Mouse (Mus musculus) layer of hippocampus, adult 2 months (tissue): Measurements from ENCODE around the gene Vegfa. TPM values are rescaled to one million over a fixed set of nuclear protein-coding genes. Genes with fewer than 3 reads are reported as not detected.
"Not testable (repeated sequence)": the region's sequence is repeated elsewhere in the genome, so short reads cannot be mapped to it uniquely, and the experiment has no call there.

Experiments
- DNase-seq, 2 experiments: peaks; one replicate each; pipeline ENCODE4 v3.0.0; 2022; ENCODE audit warnings: low spot score in 2 of 2
- H3K27ac ChIP-seq: fragments of 200-600 bp; 2 replicates; pipeline ENCODE4 v1.8.1; 2022
- H3K4me3 ChIP-seq: fragments of 200-600 bp; 2 replicates; pipeline ENCODE4 v1.8.1; 2022; ENCODE audit warnings: mild to moderate bottlenecking
- CTCF ChIP-seq: fragments of 200-600 bp; conservative IDR thresholded peaks from 2 replicates; pipeline ENCODE4 v1.8.1; 2022; ENCODE audit warnings: antibody characterized with exemption, mild to moderate bottlenecking, moderate library complexity
- total RNA-seq, 2 experiments: library from RNA; stranded (reverse); gene quantifications; 2 replicates each; pipeline ENCODE4 v1.2.3; 2021

The Vegfa gene
- total RNA-seq, 2 experiments from 2014 or later, result 76.3 to 77.9 TPM

DNA sequence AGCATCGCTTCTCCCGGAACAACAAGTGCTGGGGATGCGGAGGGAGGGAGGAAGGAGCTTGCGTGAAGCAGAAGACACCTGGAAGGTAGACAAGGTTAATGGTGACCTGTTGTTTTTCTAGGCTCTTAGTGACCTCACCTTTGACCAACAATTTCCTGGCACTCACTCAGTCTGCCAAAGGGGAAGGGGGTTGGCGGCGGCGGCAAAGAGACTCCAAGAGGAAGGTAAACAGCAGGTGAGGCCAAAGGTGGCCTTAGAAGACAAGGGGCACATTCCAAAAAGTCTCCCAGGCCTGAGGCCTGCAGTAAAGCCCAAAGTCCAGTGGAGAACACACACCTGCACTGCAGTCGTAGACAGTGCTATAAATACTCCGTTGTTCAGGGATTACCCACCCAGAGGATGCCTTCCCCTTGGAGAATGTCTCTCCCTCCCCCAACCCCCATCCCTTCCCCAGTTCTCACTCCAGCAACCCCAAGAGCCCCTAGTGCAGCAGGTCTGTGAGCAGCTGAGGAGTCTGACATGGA, 35.2 kb downstream of the Vegfa start:
- TF ChIP-seq CTCF, result no peak
- H3K4me3 ChIP-seq, result no peak overlapping the region

DNA sequence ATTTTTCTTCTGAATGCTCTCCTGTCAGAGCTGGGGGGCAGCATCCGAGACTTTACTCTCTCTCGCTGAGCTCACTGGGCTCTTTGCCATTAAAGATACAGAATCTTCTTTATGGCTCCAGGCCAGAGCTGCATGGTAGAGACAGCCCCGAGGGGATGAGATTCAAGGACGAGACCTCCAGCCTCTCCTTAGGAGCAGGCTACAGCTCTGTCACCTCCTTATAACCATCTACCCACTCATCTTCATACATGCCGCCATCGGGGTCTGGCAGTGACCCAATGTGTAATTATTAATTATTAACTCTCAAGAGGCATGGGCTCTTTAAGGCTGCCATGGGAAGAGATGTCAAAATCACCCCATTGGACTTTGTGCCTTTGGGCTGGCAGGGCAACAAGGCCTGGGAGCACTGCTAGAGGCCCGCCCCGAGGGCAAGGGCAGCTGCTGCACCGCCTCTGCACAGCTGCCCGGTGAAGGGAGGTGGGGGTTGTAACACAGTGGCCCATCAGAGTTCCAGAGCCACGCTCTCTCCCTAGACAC, 37.8 kb downstream of the Vegfa start:
- no peak for TF ChIP-seq CTCF

More for the DNA sequence above, 35.2 kb downstream of the Vegfa start:
- DNase-seq, result no peak
- no peak overlapping the region for H3K27ac ChIP-seq

DNA sequence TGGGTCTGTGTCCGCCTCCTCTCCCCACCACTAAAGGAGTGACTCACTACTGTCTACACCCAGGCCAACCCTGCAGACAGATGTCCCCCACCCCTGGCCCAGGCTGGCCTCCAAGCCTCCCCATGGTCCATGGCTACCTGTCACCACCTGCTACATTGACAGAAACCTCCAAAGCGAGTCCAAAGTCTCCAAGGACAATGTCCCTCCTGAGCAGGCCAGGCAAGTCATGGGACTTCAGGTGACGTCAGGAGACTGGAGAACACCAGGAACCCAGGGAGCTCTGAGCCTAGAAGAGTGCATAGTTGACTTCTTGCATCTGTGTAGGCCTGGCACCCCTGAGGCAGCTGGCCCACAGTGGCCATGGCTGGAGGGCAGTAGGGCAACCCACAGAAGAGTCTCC, 45.3 kb downstream of the Vegfa start:
- no peak for TF ChIP-seq CTCF
- H3K4me3 ChIP-seq, result no peak overlapping the region
- H3K27ac ChIP-seq, result no peak overlapping the region
- DNase-seq, result no peak

More for the DNA sequence above, 37.8 kb downstream of the Vegfa start:
- Histone ChIP-seq H3K27ac (no peak overlapping the region), H3K4me3 (no peak overlapping the region)
- DNase-seq, result no peak

DNA sequence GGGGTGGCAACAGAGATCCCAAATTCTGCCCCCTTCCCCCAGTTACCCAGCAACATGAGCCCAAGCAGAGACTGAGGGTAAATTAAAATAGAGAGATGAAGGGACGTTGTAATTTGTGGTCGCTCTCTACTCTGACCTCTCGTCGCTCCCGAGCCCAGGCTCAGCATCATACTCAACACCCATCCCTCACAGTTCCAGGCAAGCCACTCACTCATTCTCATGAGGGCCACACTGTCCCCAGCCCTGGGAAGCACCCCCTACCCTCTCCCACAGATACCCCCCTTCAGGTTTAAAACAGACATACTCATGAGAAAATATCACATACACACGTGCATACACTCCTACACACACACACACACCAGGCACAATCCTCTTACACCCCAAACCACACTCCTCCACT, 45.8 kb downstream of the Vegfa start:
- no peak overlapping the region for H3K4me3 ChIP-seq
- no peak overlapping the region for H3K27ac ChIP-seq
- no peak for TF ChIP-seq CTCF
- DNase-seq, result no peak

DNA sequence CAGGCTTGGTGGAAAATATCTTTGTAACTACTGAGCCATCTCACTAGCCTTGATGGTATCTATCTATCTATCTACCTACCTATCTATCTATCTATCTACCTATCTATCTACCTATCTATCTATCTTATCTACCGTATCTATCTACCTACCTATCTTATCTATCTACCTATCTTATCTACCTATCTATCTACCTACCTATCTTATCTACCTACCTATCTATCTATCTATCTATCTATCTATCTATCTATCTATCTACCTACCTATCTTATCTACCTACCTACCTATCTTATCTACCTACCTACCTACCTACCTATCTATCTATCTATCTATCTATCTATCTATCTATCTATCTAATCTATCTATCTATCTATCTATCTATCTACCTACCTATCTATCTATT, 49.0 kb downstream of the Vegfa start:
- H3K4me3 ChIP-seq, H3K27ac ChIP-seq, DNase-seq: not testable (repeated sequence)

DNA sequence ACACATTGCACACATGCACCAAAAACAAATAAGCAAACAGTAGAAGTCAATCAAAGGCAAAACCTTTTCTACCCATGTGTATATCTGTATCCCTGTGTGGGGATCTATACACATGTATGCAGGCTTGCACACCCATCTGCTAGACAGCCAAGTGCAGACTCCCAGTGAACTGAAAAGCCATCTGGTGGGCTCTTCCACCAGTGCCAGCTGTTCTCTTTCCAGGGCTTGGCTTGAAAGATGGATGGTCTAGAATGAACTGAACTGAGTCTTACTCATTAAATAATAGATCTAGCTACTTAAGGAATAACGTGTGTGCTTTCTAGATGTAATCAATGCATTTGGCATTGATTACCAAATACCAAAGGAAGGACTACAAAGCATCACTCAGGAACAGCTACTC, 50.3 kb downstream of the Vegfa start:
- peak in 1 of 2 experiments; percentile 23 for DNase-seq
- Histone ChIP-seq H3K4me3 (no peak overlapping the region), H3K27ac (no peak overlapping the region)
- no peak for TF ChIP-seq CTCF

DNA sequence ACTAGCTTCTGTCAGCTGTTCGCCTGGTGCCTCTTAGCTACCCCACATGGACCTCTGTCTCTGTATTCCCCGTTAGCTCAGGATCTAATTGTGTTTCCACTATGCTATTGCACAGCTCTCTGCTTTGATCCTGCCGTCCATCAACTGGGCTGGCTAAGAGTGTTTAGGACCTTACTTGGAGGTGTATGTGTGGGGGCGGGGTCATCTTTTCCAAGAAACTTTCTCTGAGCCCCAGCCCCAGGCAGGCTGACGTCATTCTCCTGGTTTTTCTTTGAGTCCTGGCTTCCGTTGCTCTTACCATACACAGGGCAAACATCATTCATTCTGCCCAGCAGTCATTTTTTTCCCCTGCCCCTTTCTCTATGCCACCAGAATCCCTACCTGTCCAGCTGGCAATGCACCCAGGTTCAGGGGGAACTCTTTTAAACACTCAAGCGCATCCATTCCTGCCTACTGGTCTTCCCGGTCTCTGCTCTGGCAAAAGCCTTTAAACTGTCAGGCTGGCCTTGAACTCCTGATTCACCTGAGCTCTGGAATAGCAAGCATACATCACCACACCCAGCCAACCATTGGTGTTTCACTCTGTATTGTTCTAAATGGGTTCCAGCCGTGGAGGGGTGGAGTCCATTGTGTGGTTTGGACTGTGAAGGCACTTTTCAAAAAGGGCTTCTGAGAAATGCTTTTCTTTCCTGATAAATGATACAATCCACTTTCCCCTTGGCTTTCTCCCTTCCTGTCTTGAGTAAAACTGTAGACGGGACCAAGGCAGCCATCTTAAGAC, 53.0 kb downstream of the Vegfa start:
- DNase-seq, result no peak
- H3K27ac ChIP-seq, result no peak overlapping the region
- H3K4me3 ChIP-seq, result no peak overlapping the region
- no peak for TF ChIP-seq CTCF

DNA sequence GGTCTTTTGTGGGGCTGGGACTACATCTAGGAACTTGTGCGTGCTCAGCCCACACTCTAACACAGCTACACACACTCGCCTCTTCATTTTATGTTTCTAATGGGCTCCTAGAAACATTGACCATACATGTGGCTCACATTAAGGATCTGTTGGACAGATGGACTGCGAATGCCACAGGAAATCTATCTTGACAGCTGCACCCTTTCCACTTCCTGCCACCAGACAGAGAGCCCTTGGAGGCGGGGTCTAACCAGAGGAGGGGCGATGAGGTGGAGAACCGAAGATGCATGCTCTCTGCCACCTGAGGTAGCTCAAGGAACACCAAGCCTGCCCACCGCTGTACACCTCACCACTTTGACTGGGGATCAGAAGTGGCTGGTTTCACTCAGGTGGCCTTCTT, 57.7 kb downstream of the Vegfa start:
- H3K4me3 ChIP-seq, result no peak overlapping the region

DNA sequence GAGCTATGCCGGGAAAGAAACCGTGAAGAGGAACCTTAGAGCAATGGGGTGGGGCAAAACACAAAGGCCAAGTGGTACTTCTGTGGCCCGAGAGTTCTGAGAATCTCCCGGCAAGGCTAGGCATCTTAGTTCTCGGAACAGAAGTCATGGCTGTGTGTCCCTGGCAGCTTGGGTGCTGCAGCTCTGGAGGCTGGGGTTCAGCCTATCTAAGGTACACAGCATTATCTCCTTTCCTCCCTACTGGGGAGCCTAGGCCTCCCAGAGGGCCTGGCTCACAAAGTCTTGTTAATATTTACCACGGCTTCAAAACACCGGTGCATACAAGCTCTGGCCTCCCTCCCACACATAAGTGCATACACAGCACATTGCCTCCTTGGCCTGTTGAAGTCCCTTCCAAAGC, 59.0 kb downstream of the Vegfa start:
- no peak for TF ChIP-seq CTCF
- Histone ChIP-seq H3K4me3 (no peak overlapping the region), H3K27ac (no peak overlapping the region)
- no peak for DNase-seq

More for the DNA sequence above, 57.7 kb downstream of the Vegfa start:
- TF ChIP-seq CTCF, result no peak
- H3K27ac ChIP-seq, result no peak overlapping the region
- DNase-seq, result no peak

DNA sequence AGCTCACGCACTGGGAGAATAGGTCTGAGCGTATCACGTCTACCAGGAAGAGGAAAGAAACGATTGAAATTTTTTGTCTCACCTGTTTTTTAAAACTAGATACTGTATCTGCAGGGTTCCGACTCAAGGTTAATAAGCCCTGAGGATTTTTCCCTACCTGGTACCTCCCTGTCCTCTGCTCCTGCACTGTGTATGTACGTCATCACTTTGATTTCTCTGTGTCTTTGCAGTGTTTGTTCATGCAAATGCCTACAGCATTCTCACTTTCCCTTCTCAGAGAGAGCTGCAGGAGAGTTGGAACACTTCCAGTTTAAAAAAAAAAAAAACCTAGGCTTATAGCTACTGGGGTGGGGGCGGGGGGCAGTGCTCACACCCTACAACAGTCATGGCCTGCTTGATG, 59.8 kb downstream of the Vegfa start:
- DNase-seq, result no peak
- TF ChIP-seq CTCF, result no peak
- Histone ChIP-seq H3K4me3 (no peak overlapping the region), H3K27ac (no peak overlapping the region)

DNA sequence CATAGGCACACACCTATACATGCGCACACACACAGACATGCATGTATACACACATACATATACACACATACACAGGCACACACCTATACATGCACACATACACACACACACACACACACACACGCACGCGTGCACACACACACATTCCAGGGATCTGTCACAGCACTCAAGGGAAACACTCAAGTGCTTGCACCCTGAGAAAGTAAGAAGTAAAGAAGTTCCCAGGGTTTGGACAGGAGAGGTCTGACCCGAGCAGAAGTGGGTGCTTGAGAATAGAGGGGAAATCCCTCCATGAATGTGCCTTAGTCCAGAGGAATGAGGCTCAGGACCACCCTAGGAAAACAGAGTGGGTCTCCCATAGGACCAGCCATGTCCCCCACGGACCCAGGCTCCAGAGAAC, 60.4 kb downstream of the Vegfa start:
- no peak for TF ChIP-seq CTCF
- Histone ChIP-seq H3K27ac (no peak overlapping the region), H3K4me3 (no peak overlapping the region)
- DNase-seq, result no peak

DNA sequence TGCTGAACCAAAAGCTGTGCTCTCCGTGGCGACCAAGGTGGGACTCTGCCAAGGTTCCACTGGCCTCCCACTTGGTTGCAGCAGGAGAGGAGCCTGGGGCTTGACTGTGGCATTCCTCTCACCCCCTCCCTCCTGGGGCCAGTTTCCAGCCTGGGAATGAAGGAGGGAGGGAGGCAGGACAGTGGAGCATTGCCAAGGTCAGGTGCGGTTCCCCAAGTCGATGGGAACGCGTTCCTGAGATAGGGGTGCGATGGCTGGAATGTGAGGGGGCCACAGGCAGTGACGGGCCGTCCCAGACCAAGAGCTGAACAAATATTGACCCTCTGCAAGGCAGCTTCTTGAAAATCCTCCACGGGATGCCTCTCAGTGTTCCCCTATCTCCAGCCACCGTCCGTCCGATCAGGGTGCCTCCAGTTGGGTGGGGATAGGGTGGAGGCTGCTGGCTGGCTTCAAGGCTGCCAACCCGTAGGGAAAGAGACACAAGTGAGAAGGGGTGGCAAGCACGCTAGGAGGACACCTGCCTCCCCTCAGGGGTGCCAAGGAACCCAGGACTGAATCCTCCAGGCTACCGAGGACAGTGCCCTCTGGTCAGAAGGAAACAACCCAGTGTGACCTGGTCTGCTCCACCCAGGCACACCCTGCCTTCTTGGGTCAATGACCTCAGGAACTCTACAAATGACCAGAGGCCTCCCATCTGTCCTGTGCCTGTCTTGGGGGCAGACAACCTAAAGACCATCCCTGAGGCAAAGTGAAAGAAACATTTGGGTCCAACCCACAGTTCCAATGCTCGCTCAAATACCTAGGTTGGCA, 61.2 kb downstream of the Vegfa start:
- H3K4me3 ChIP-seq, result no peak overlapping the region
- H3K27ac ChIP-seq, result no peak overlapping the region
- DNase-seq, result no peak
- no peak for TF ChIP-seq CTCF

DNA sequence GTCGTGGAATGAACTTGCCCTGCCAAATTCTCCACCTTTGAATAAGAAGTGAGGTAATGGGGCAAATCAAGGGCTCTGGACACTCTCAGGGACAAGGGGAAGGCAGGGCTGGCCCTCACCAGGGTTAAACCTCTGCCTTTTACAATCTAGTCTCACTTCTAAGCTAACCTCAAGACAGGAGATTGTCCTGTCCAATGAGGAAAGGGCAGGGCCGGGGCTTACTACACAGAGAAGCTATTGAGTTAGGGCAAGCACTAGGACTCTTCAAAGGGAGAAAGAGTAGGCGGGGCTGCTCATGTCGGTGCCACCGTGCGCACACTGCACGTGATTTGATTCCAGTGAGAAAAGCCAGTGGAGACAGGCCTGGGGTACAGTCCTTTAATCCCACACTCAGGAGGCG, 62.6 kb downstream of the Vegfa start:
- no peak for TF ChIP-seq CTCF
- Histone ChIP-seq H3K4me3 (no peak overlapping the region), H3K27ac (no peak overlapping the region)
- no peak for DNase-seq

DNA sequence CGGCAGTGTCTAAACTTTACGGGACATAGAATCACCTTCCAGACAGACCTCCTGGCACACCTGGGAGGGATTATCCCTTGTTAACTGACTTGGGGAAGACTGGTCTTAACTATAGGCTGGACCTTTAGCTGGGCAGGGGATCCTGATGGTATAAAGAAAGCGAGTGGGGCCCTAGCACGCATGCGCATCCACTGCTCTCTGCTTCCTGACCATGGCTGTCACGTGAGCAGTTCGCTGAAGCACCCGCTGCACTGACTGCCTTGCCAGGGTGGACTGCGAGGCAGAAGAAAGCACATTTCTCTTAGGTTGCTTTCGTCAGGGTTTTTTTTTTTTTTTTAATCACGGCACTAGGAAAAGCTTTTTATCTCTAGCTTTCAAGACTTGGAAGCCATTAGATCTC, 63.8 kb downstream of the Vegfa start:
- no peak for TF ChIP-seq CTCF
- DNase-seq, result no peak
- Histone ChIP-seq H3K27ac (no peak overlapping the region), H3K4me3 (no peak overlapping the region)

Other genes with a start within 250 kb of the Vegfa start
- 10 to 100 TPM; 81.1 to 82.5 TPM for gene Mrps18a, start 78.6 kb upstream of the Vegfa start, total RNA-seq
- 10 to 100 TPM; 27.4 to 28.8 TPM for gene Rsph9, start 111.8 kb upstream of the Vegfa start, total RNA-seq
- gene Mad2l1bp, start 121.2 kb upstream of the Vegfa start, total RNA-seq, result 10 to 100 TPM in 1 of 2 experiments, 1 to 10 TPM in 1; 7.9 to 10.5 TPM
- 100 to 1,000 TPM; 118 to 138 TPM for gene Gtpbp2, start 128.7 kb upstream of the Vegfa start, total RNA-seq
- 1 to 10 TPM; 5.4 to 6.0 TPM for gene Polh, start 170.3 kb upstream of the Vegfa start, total RNA-seq
- gene Xpo5, start 170.4 kb upstream of the Vegfa start, total RNA-seq, result 10 to 100 TPM; 44.0 to 48.3 TPM
- gene Polr1c, start 215.7 kb upstream of the Vegfa start, total RNA-seq, result 10 to 100 TPM; 37.6 to 39.0 TPM
- 10 to 100 TPM; 80.3 to 95.2 TPM for gene Yipf3, start 215.7 kb upstream of the Vegfa start, total RNA-seq
- gene Lrrc73, start 221.2 kb upstream of the Vegfa start, total RNA-seq, result 10 to 100 TPM; 57.3 to 58.2 TPM